In the genomic region with DNA sequence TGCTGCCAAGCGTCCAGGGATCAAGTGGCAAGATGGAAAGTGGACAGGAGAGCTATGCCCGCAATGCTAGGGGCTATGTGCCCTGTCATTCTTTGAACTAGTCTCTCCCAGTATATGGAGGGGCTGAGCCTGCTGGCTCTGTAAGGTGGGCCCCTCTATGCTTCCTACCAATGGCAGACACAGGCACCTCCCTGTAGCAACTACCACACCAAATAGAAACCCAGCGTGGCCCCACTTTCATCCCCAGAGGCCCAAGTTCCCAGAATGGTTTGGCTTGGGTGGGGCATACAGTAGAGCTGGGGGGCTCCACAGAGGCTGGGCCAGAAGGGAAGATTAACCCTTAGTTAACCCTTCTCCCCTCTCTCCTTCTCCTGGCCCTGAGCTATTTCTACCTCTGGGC, we compare ENCODE assay signal across 29 mouse cellular contexts. TPM values are rescaled to one million over a fixed set of nuclear protein-coding genes. Genes with fewer than 3 reads are reported as not detected.
DNase-seq lines count a peak whose midpoint lies in the region; ATAC-seq and TF ChIP-seq lines count a peak whose summit lies in the region.
"Had no signal": no experiment of that assay in that cellular context is flagged by ENCODE, and none has a peak within 500 bp of the region (broad histone marks: within the 10 kb centered on the region; RNA-seq: fewer than 3 reads in every experiment).

No protein-coding gene starts in this region.

- TF ChIP-seq CTCF in heart, adult 2 months (IDR thresholded peaks at IDR 0.05) = no peak
- TF ChIP-seq CTCF in CH12.LX (conservative IDR thresholded peaks at IDR 0.05 in 1 of 2, IDR thresholded peaks at IDR 0.05 in 1 of 2; ENCODE audit: low read depth in 2 of 2, low read length in 2 of 2) = no peak

- H3K4me3 ChIP-seq in heart, embryonic 10.5 days = no peak overlapping the region; the same call in 1 of the 2 replicates
- no peak overlapping the region for H3K4me3 ChIP-seq in heart, adult 2 months
- H3K4me3 ChIP-seq in CH12.LX (replicated peaks in 1 of 3; ENCODE audit: low read depth in 2 of 3, low read length in 2 of 3, poor library complexity in 1 of 3) = no peak overlapping the region
- H3K4me3 ChIP-seq in liver, embryonic 13.5 days (replicated peaks) = peak overlapping the region; percentile 96
- H3K4me3 ChIP-seq in midbrain, embryonic 13.5 days (replicated peaks) = no peak overlapping the region
- H3K4me3 ChIP-seq: forebrain, embryonic 10.5 days; forebrain, embryonic 15.5 days; heart, embryonic 15.5 days; hindbrain, embryonic 10.5 days; hindbrain, embryonic 15.5 days; kidney, embryonic 15.5 days; left cerebral cortex, adult 2 months; limb, embryonic 15.5 days; lung, embryonic 15.5 days; midbrain, embryonic 12.5 days; neural tube, embryonic 13.5 days had no signal

- peak; percentile 88 for DNase-seq in heart, embryonic 10.5 days (ENCODE audit: low spot score)
- no peak for DNase-seq in heart, adult 2 months
- DNase-seq in CH12.LX (ENCODE audit: extremely low read depth) = no peak
- DNase-seq in c-Kit-positive CD71-positive TER-119-positive erythroid progenitor cells, embryonic 14.5 days (ENCODE audit: low spot score) = peak; percentile 66
- peak; percentile 67 for DNase-seq in liver, embryonic 13.5 days
- no peak for DNase-seq in left cerebral cortex, adult 9 months (ENCODE audit: low spot score in 2 of 2)
- DNase-seq: adrenal gland, postnatal 25 days; cerebellum, adult 2 months; cerebellum, postnatal 25 days; kidney, adult 18-20 months; kidney, postnatal 25 days; left cerebral cortex, postnatal 4 days; right cerebral cortex, postnatal 4 days; thymus, adult 18-20 months; thymus, postnatal 4 days had no signal

- H3K27me3 ChIP-seq in heart, embryonic 10.5 days (ENCODE audit: insufficient read depth, poor library complexity, severe bottlenecking) = no peaks in the 10 kb centered on the region
- no peaks in the 10 kb centered on the region for H3K27me3 ChIP-seq in heart, adult 2 months (ENCODE audit: control insufficient read depth, insufficient read depth, low read length)
- no peaks in the 10 kb centered on the region for H3K27me3 ChIP-seq in CH12.LX (replicated peaks)
- no peaks in the 10 kb centered on the region for H3K27me3 ChIP-seq in liver, embryonic 13.5 days
- no peaks in the 10 kb centered on the region for H3K27me3 ChIP-seq in midbrain, embryonic 13.5 days
- H3K27me3 ChIP-seq: forebrain, embryonic 15.5 days; heart, embryonic 15.5 days; hindbrain, embryonic 15.5 days; kidney, embryonic 15.5 days; limb, embryonic 15.5 days; lung, embryonic 15.5 days; neural tube, embryonic 13.5 days had no signal

- TF ChIP-seq RAD21 in CH12.LX (IDR thresholded peaks at IDR 0.05; ENCODE audit: low read depth, low read length) = no peak

- H3K27ac ChIP-seq in heart, embryonic 10.5 days = peak overlapping the region; percentile 49; the same call in 1 of the 2 replicates
- H3K27ac ChIP-seq in heart, adult 2 months = no peak overlapping the region
- peak overlapping the region; percentile 65; the same call in 1 of the 2 replicates for H3K27ac ChIP-seq in CH12.LX (ENCODE audit: insufficient read depth, low read depth)
- H3K27ac ChIP-seq in liver, embryonic 13.5 days = peak overlapping the region; percentile 93
- no peak overlapping the region for H3K27ac ChIP-seq in midbrain, embryonic 13.5 days
- H3K27ac ChIP-seq: forebrain, embryonic 15.5 days; heart, embryonic 15.5 days; hindbrain, embryonic 15.5 days; kidney, embryonic 15.5 days; left cerebral cortex, adult 2 months; limb, embryonic 15.5 days; lung, embryonic 15.5 days; midbrain, embryonic 12.5 days; neural tube, embryonic 13.5 days; stomach, postnatal 0 days had no signal

- H3K79me2 ChIP-seq in heart, adult 2 months (replicated peaks; ENCODE audit: control insufficient read depth, insufficient read depth, low read length) = no peaks in the 10 kb centered on the region
- peaks cover 50% of the 10 kb centered on the region for H3K79me2 ChIP-seq in CH12.LX (replicated peaks; ENCODE audit: control insufficient read depth, extremely low read depth, insufficient read depth, poor library complexity, severe bottlenecking)

- in situ Hi-C loops in CH12.LX (cut with MboI; ENCODE audit: low pct_ligation_motif_present, low pct_unique_long_range_greater_than_20kb, low sequenced_read_pairs) = no loop called here

- no peaks in the 10 kb centered on the region for H3K9me3 ChIP-seq in heart, embryonic 10.5 days
- no peaks in the 10 kb centered on the region for H3K9me3 ChIP-seq in CH12.LX (replicated peaks; ENCODE audit: low read length)
- H3K9me3 ChIP-seq in liver, embryonic 13.5 days (replicated peaks) = no peaks in the 10 kb centered on the region
- no peaks in the 10 kb centered on the region for H3K9me3 ChIP-seq in midbrain, embryonic 13.5 days
- H3K9me3 ChIP-seq: forebrain, embryonic 10.5 days; forebrain, embryonic 15.5 days; heart, embryonic 15.5 days; hindbrain, embryonic 10.5 days; hindbrain, embryonic 15.5 days; kidney, embryonic 15.5 days; limb, embryonic 15.5 days; lung, embryonic 15.5 days; midbrain, embryonic 12.5 days; neural tube, embryonic 13.5 days had no signal

- intact Hi-C loops in heart, adult 2 months (cut with DNase I) = no loop called here

- dilution Hi-C loops in CH12.LX (cut with MboI; ENCODE audit: extremely low pct_ligation_motif_present, extremely low pct_unique_long_range_greater_than_20kb, low sequenced_read_pairs) = no loop called here

- peak; percentile 73 for ATAC-seq in liver, embryonic 13.5 days (ENCODE audit: low read depth)
- ATAC-seq in midbrain, embryonic 13.5 days = no peak
- ATAC-seq in frontal cortex, adult (ENCODE audit: low TSS enrichment) = no peak
- ATAC-seq: forebrain, embryonic 15.5 days had no signal

- no peak for TF ChIP-seq POLR2A in heart, adult 2 months (IDR thresholded peaks at IDR 0.05; ENCODE audit: insufficient read depth, low read depth, low read length)
- no peak for TF ChIP-seq POLR2A in CH12.LX (IDR thresholded peaks at IDR 0.05; ENCODE audit: low read depth, low read length)

- 64% methylated on average over 3 of the region's 3 CpGs for WGBS in heart, embryonic 10.5 days
- WGBS in heart, adult 2 months = 84% methylated on average over 3 of the region's 3 CpGs
- WGBS in liver, embryonic 13.5 days (ENCODE audit: insufficient replicate concordance) = 27% methylated on average over 3 of the region's 3 CpGs
- WGBS in midbrain, embryonic 13.5 days = 88% methylated on average over 3 of the region's 3 CpGs

- peaks cover 64% of the 10 kb centered on the region for H3K4me1 ChIP-seq in heart, embryonic 10.5 days
- no peaks in the 10 kb centered on the region; the same call in none of the 2 replicates for H3K4me1 ChIP-seq in heart, adult 2 months (ENCODE audit: control insufficient read depth, insufficient read depth, low read length)
- peaks cover 50 to 64% of the 10 kb centered on the region in 2 experiments for H3K4me1 ChIP-seq in CH12.LX (ENCODE audit: control insufficient read depth in 1 of 2, insufficient read depth in 2 of 2)
- peaks cover 69% of the 10 kb centered on the region for H3K4me1 ChIP-seq in liver, embryonic 13.5 days (replicated peaks)
- H3K4me1 ChIP-seq in midbrain, embryonic 13.5 days (replicated peaks) = peaks cover 19% of the 10 kb centered on the region

- no peak overlapping the region for H3K9ac ChIP-seq in heart, adult 2 months (ENCODE audit: low read depth, low read length)
- no peak overlapping the region; the same call in 1 of the 2 replicates for H3K9ac ChIP-seq in CH12.LX (ENCODE audit: insufficient read depth, low read depth)
- H3K9ac ChIP-seq in liver, embryonic 13.5 days = peak overlapping the region; percentile 99
- no peak overlapping the region for H3K9ac ChIP-seq in midbrain, embryonic 13.5 days (replicated peaks)
- H3K9ac ChIP-seq: forebrain, embryonic 15.5 days; heart, embryonic 15.5 days; hindbrain, embryonic 15.5 days; kidney, embryonic 15.5 days; limb, embryonic 15.5 days; lung, embryonic 15.5 days; midbrain, embryonic 12.5 days; neural tube, embryonic 13.5 days had no signal

- peak overlapping the region; percentile 39 for H3K4me2 ChIP-seq in CH12.LX (ENCODE audit: insufficient read depth, low read depth, poor library complexity, severe bottlenecking)
- peak overlapping the region; percentile 89 for H3K4me2 ChIP-seq in liver, embryonic 13.5 days
- no peak overlapping the region for H3K4me2 ChIP-seq in midbrain, embryonic 13.5 days (replicated peaks)
- H3K4me2 ChIP-seq: forebrain, embryonic 15.5 days; hindbrain, embryonic 15.5 days; kidney, embryonic 15.5 days; limb, embryonic 15.5 days; lung, embryonic 15.5 days; midbrain, embryonic 12.5 days; neural tube, embryonic 13.5 days had no signal

- no peak for TF ChIP-seq EP300 in heart, adult 2 months (IDR thresholded peaks at IDR 0.05; ENCODE audit: insufficient read depth, low read depth, low read length)
- no peak for TF ChIP-seq EP300 in CH12.LX (IDR thresholded peaks at IDR 0.05; ENCODE audit: low read length)

- H3K36me3 ChIP-seq in heart, embryonic 10.5 days = no peaks in the 10 kb centered on the region
- no peaks in the 10 kb centered on the region for H3K36me3 ChIP-seq in heart, adult 2 months (ENCODE audit: control insufficient read depth, insufficient read depth, low read length)
- H3K36me3 ChIP-seq in CH12.LX (replicated peaks in 1 of 2; ENCODE audit: control insufficient read depth in 1 of 2, insufficient read depth in 1 of 2, low read length in 1 of 2) = peaks cover 0 to 40% of the 10 kb centered on the region in 2 experiments
- H3K36me3 ChIP-seq in liver, embryonic 13.5 days = peaks cover 50% of the 10 kb centered on the region
- H3K36me3 ChIP-seq in midbrain, embryonic 13.5 days = no peaks in the 10 kb centered on the region
- H3K36me3 ChIP-seq: forebrain, embryonic 10.5 days; forebrain, embryonic 15.5 days; heart, embryonic 15.5 days; hindbrain, embryonic 10.5 days; hindbrain, embryonic 15.5 days; kidney, embryonic 15.5 days; limb, embryonic 15.5 days; lung, embryonic 15.5 days; midbrain, embryonic 12.5 days; neural tube, embryonic 13.5 days had no signal

TF ChIP-seq in CH12.LX, 34 proteins besides CTCF, POLR2A, EP300 and RAD21:
- TF ChIP-seq USF2 (conservative IDR thresholded peaks at IDR 0.05; ENCODE audit: low read depth, low read length) = no peak

RNA-seq across cellular contexts. Expression of a gene that starts 2.8 kb away (rescaled TPM):
- 4.4 and 5.3 TPM in 2 replicates for polyA plus RNA-seq in heart, embryonic 10.5 days (2016; fragmentation: Nextera tagmentation; extraction: Ambion mirVana)
- total RNA-seq in heart, adult 2 months (2021) = 1 to 10 TPM; 4.6 to 5.5 TPM
- polyA plus RNA-seq in heart, adult 2 months (2012; rRNA removed) = 6.4 and 7.2 TPM in 2 replicates
- total RNA-seq in CH12.LX (2012; rRNA removed) = 27.7 and 29.9 TPM in 2 replicates
- total RNA-seq in CH12.LX (2014; rRNA removed) = 24.5 and 25.7 TPM in 2 replicates
- polyA plus RNA-seq in CH12.LX (2012; ENCODE audit: insufficient read length, low read depth) = 24.9 and 31.1 TPM in 2 replicates
- 15.3 and 16.7 TPM in 2 replicates for polyA plus RNA-seq in liver, embryonic 13.5 days (2015; fragmentation: Nextera tagmentation; extraction: Ambion mirVana)
- polyA plus RNA-seq in midbrain, embryonic 13.5 days (2015; fragmentation: Nextera tagmentation; extraction: Ambion mirVana) = 2.7 and 3.5 TPM in 2 replicates

Comparison
In these comparisons a context has a peak if more than half of its experiments do, and no peak if none do; other contexts are left out.
1. DNase-seq: peak in heart, embryonic 10.5 days (single experiment), c-Kit-positive CD71-positive TER-119-positive erythroid progenitor cells, embryonic 14.5 days (single experiment) and liver, embryonic 13.5 days (single experiment); none in heart, adult 2 months (0 of 2), CH12.LX (single experiment) and left cerebral cortex, adult 9 months (0 of 2).
2. H3K27ac ChIP-seq: peak in heart, embryonic 10.5 days (single experiment), CH12.LX (single experiment) and liver, embryonic 13.5 days (single experiment); none in heart, adult 2 months (single experiment) and midbrain, embryonic 13.5 days (single experiment).